Mouse (Mus musculus): ENCODE measurements around the gene Hyal3.

DNA sequence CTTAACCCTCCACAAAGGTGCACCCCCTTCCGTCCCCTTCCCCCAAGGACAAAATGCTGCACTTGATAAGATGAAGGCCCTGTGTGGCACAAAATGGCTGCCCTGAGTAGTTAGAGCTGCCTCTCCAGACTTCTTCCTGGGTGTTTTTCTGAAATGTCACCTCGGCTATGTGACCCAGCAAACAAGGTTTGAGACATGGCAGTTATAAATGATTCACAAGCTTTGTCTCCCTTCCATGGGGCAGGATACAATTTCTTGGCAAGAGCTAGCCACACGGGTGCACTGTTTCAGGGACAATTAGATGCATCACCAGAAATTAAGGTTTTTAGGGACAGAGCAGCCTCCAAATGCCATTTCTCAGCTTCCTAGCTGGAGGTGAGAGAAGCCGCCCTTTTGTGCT lies 40.2 kb upstream of the Hyal3 start:
- no peak for TF ChIP-seq CTCF (conservative IDR thresholded peaks at IDR 0.05; ENCODE audit: insufficient read depth, insufficient read length, low read depth, low read length)
- no peak for TF ChIP-seq POLR2A (IDR thresholded peaks at IDR 0.05; ENCODE audit: low read depth, low read length)

All from kidney, adult 2 months (tissue).